Mouse (Mus musculus): Measurements from ENCODE around the gene Ubald1. TPM values are rescaled to one million over a fixed set of nuclear protein-coding genes. Genes with fewer than 3 reads are reported as not detected.
A peak's percentile ranks its signal among the peaks of the same experiment; 100 is the strongest.

The Ubald1 gene
- polyA plus RNA-seq, 1 experiment: 14.2 TPM

- Histone ChIP-seq H3K27ac (replicated peaks; ENCODE audit: low read depth, low read length) (peak within 1 kb of the TSS; percentile 99), H3K4me1 (ENCODE audit: control insufficient read depth, insufficient read depth, insufficient read length, low read length) (peaks cover 12% of the 10 kb centered on the region), H3K4me3 (ENCODE audit: insufficient read depth, low read depth, low read length) (peak within 1 kb of the TSS; percentile 75)
These were observed 5.9 kb upstream of the Ubald1 start, which contains the start of gene Mgrn1 for GRCm38 (mm10) chr16:4885760-4886689. Gene Mgrn1 (plus strand): TSS chr16:4886249.

DNA sequence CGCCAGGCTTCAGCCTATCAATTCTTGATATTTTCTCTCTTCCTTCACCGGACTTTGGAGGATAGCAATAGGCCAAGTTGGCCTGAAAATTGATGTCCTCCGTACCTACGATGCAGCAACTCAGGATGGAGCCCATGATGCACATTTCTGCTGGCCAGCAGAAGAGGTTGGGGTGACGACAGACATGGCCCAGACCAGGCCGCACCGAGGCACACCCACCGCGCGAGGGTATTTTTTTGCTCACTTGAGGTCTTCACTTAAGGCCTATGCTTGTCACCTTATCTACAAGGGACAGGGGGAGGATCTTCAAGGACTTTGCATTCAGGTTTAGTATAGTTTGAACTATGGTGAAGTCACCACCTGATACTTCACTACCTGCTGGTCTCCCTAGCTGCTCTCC lies 4.8 kb upstream of the Ubald1 start:
- peak overlapping the region; percentile 65; the same call in 1 of the 2 replicates for H3K4me3 ChIP-seq (ENCODE audit: insufficient read depth, low read depth, low read length)
- peaks cover 12% of the 10 kb centered on the region for H3K4me1 ChIP-seq (ENCODE audit: control insufficient read depth, insufficient read depth, insufficient read length, low read length)
- 0 out of 2 replicates have a peak overlapping the region, but pooled peaks have one; percentile 99 for H3K27ac ChIP-seq (replicated peaks; ENCODE audit: low read depth, low read length)

GRCm38 (mm10) chr16:4881400-4882351 lies 1.6 kb upstream of the Ubald1 start:
- Histone ChIP-seq H3K4me1 (ENCODE audit: control insufficient read depth, insufficient read depth, insufficient read length, low read length) (peaks cover 13% of the 10 kb centered on the region), H3K27ac (replicated peaks; ENCODE audit: low read depth, low read length) (peak overlapping the region; percentile 99), H3K4me3 (ENCODE audit: insufficient read depth, low read depth, low read length) (peak overlapping the region; percentile 83; the same call in 1 of the 2 replicates)

GRCm38 (mm10) chr16:4879708-4880124 lies 399 bp downstream of the Ubald1 start:
- Histone ChIP-seq H3K4me3 (ENCODE audit: insufficient read depth, low read depth, low read length) (peak overlapping the region; percentile 88), H3K4me1 (ENCODE audit: control insufficient read depth, insufficient read depth, insufficient read length, low read length) (peaks cover 18% of the 10 kb centered on the region), H3K27ac (replicated peaks; ENCODE audit: low read depth, low read length) (peak overlapping the region; percentile 98)

GRCm38 (mm10) chr16:4879101-4879707 lies 911 bp downstream of the Ubald1 start:
- peaks cover 18% of the 10 kb centered on the region for H3K4me1 ChIP-seq (ENCODE audit: control insufficient read depth, insufficient read depth, insufficient read length, low read length)
- H3K4me3 ChIP-seq (ENCODE audit: insufficient read depth, low read depth, low read length): peak overlapping the region; percentile 88
- peak overlapping the region; percentile 98 for H3K27ac ChIP-seq (replicated peaks; ENCODE audit: low read depth, low read length)

DNA sequence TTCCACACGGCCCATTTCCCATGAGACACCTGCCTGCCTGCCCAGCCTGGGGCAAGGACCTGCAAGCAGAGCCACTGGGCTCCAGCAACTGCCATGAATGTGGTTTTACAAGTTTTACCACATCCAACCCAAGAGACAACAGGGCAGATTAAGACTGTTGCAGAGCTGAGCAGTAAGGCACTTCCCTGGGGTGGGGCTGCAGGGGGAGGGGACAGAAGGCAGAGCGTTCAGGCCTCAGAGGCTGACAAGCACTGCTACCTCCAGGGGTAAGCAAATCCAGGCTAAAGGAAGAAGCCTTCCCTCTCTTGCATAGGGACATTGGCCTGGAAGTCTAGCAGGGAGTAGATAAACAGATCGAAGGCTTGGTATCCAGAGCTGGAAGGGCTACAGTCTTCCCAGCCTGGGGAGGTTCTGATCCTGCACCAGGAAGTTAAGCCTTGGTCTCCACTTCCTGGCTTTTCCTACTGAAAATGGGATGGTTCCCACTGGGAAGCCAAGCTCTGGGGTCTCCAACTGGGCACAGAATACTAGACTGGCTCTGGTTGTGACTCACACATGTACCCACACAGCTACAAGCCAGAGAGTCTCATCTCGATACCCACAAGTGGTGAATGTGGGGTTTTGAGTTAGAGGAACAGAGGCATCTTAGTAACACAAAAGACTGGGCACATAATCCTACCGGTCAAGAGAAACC lies 1.8 kb downstream of the Ubald1 start:
- peak overlapping the region; percentile 88 for H3K4me3 ChIP-seq (ENCODE audit: insufficient read depth, low read depth, low read length)
- peak overlapping the region; percentile 83 for H3K27ac ChIP-seq (replicated peaks; ENCODE audit: low read depth, low read length)
- peaks cover 18% of the 10 kb centered on the region for H3K4me1 ChIP-seq (ENCODE audit: control insufficient read depth, insufficient read depth, insufficient read length, low read length)

- H3K4me3 ChIP-seq (ENCODE audit: insufficient read depth, low read depth, low read length): peak overlapping the region; percentile 88
- peak overlapping the region; percentile 83; the same call in 1 of the 2 replicates for H3K27ac ChIP-seq (replicated peaks; ENCODE audit: low read depth, low read length)
- peaks cover 18% of the 10 kb centered on the region for H3K4me1 ChIP-seq (ENCODE audit: control insufficient read depth, insufficient read depth, insufficient read length, low read length)
These were observed 2.4 kb downstream of the Ubald1 start for GRCm38 (mm10) chr16:4877701-4878100.

DNA sequence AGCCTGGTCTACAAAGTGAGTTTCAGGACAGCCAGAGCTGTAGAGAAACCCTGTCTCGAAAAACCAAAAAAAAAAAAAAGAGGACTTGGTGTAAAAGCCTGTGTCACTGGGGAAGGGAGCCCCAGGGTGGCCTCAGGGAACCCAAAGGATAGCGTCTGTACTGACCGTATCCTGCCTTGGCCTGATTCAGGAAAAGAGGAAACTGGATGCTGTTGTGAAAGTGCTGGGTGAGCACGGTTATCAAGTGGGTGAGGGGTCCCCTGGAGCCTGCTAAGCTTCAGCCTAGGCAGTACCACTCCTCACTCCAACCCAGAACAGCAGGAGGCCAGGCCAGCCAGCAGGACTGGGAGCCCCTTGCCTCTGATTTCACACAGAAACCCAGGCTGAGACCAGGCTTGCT lies 2.9 kb downstream of the Ubald1 start:
- H3K4me1 ChIP-seq (ENCODE audit: control insufficient read depth, insufficient read depth, insufficient read length, low read length): peaks cover 18% of the 10 kb centered on the region
- peak overlapping the region; percentile 31 for H3K27ac ChIP-seq (replicated peaks; ENCODE audit: low read depth, low read length)
- 0 out of 2 replicates have a peak overlapping the region, but pooled peaks have one; percentile 88 for H3K4me3 ChIP-seq (ENCODE audit: insufficient read depth, low read depth, low read length)

DNA sequence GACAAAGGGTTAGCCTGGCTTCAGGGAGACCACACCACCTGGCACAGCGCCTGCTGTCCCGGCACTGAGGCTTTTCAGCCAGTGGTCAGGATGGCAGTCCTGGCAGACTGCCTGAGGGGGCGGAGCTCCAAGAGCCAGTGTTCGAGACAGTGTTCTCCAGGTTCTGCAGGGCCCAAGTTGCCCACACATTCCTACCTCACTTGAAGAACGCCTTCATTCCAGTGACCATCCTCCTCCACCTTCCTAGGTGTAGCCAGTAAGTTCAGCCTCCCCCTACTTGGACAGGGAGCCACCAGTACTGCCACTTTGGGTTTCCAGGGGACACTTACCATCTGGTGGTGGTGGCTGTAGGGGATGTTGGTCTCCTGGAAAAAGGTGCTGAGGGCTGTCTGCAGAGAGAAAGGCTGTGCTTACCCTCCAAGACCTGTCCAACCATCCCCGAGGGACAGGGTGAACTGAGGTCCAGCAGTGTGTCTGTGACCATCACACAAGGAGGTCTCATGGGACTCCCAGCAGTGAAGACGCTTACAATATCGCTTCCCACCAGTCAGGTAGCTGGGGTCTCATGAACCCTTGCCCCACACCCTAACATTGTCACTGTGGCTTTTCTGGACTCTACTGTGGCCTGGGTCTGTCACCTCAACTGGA lies 4.0 kb downstream of the Ubald1 start:
- Histone ChIP-seq H3K4me3 (ENCODE audit: insufficient read depth, low read depth, low read length) (no peak overlapping the region), H3K4me1 (ENCODE audit: control insufficient read depth, insufficient read depth, insufficient read length, low read length) (peaks cover 19% of the 10 kb centered on the region), H3K27ac (replicated peaks; ENCODE audit: low read depth, low read length) (no peak overlapping the region)

DNA sequence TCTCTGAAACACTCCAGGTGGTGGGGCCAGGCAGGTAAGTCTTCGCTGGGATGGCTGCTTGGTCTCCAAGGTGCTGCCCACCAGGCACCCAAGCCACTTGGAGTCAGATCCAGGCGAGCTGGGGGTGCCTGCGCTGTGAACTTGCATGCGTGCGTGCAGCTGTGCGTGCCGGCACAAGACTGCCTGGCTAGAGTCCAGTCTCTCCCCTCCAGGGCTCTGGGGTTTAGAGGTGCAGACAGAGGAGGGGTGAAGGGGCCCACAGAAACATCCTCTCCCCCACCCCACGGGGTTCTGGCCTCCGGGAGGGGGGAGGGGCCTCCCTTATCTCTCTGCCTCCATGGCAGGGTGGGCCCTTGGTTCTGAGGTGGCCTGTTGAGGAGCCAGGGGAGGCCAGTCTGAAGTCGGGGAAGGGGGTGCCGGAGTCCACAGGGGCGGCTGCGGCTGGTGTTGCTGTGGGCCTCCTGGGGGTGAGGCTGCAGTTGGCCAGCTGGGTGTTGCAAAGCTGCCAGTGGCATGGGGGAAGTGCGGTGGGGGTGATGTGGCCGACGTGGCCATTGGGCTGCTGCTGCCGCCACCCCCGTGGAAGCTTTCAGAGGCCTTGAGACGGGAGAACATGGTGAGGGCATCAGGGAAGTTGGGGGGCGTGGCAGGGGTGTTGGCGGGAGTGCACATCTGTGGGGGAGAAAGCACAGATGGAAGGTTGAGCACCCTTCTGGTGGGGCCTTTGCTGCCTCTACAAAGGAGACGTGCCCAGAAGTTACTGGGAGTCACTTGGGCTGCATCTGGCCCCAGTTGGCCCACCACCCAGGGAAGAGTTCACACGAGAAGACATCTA lies 4.7 kb downstream of the Ubald1 start:
- no peak overlapping the region for H3K4me3 ChIP-seq (ENCODE audit: insufficient read depth, low read depth, low read length)
- H3K4me1 ChIP-seq (ENCODE audit: control insufficient read depth, insufficient read depth, insufficient read length, low read length): peaks cover 19% of the 10 kb centered on the region
- no peak overlapping the region for H3K27ac ChIP-seq (replicated peaks; ENCODE audit: low read depth, low read length)

DNA sequence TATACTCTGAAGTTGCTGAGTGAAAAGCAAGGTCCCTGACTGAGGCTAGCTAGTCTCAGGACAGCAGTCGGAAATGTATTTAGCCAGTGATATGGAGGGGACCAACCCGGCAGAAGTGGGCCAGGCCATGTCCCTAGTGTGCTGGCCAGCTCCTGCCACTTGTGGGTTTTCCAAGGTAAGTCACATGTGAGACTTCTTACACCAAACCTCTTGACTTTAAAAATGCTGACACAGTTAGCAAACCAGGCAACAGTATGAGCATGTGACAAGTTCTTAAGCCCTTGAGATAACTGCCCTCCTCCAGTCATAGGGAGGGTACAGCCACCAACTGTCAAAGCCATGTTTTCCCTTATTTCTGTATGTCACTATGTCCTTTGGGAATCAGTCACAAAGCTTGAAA lies 8.2 kb downstream of the Ubald1 start:
- Histone ChIP-seq H3K4me1 (ENCODE audit: control insufficient read depth, insufficient read depth, insufficient read length, low read length) (peaks cover 10% of the 10 kb centered on the region; the same call in 1 of the 2 replicates), H3K4me3 (ENCODE audit: insufficient read depth, low read depth, low read length) (no peak overlapping the region), H3K27ac (replicated peaks; ENCODE audit: low read depth, low read length) (peak overlapping the region; percentile 52)

DNA sequence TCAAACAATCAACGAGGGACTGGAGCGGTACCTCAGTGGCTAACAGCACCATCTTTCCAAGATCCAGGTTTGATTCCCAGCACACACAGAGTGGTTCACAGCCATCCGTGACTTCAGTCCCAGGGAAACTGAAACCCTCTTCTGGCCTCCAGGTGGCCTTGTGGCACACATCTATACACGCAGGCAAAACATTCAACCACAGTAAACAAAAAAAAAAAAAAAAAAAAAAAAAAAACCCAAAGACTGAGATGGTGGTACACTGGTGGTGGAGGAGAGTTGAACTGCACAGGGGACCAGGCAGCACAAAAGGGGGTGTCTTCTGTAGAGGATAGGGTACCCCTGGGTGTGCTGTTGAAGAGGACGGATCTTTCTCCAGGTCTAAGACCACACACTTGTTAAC lies 9.6 kb downstream of the Ubald1 start:
- H3K27ac ChIP-seq (replicated peaks; ENCODE audit: low read depth, low read length): no peak overlapping the region
- H3K4me3 ChIP-seq (ENCODE audit: insufficient read depth, low read depth, low read length): no peak overlapping the region
- peaks cover 5% of the 10 kb centered on the region; the same call in 1 of the 2 replicates for H3K4me1 ChIP-seq (ENCODE audit: control insufficient read depth, insufficient read depth, insufficient read length, low read length)

DNA sequence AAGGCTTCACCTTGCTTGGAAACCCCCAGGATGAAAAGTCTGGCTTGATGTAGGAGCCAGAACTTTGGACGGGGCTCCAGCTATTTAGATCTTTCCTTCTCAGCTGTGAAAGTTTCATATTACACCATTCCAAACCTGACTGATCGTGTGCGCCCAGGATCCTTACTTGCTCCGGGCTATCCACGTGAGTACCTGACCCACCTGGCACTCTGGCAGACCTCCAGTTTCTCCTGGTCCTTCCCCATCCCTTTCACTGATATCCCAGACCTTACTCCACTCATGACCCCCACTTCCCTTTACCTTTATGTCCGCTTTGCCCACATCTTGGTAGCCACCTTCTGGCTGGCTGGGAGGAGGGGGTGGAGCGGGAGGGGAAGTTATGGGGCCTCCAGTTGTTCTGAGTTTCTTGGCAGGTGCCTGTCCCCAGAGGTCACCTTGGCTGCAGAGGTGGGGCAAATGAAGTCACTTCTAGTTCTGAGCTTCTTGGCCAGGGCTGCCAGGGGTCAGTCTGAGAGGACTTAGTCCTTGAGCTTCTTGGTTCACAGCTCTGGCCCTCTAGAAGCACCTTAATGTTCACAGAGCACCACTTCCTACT lies 13.9 kb downstream of the Ubald1 start:
- no peak overlapping the region for H3K4me3 ChIP-seq (ENCODE audit: insufficient read depth, low read depth, low read length)
- H3K4me1 ChIP-seq (ENCODE audit: control insufficient read depth, insufficient read depth, insufficient read length, low read length): no peaks in the 10 kb centered on the region
- no peak overlapping the region for H3K27ac ChIP-seq (replicated peaks; ENCODE audit: low read depth, low read length)

All from brown adipose tissue, adult 24 weeks (tissue).